Mouse (Mus musculus): ENCODE results near the gene Rdh9. TPM values are rescaled to one million over a fixed set of nuclear protein-coding genes. Genes with fewer than 3 reads are reported as not detected.
"Not testable (repeated sequence)": the region's sequence is repeated elsewhere in the genome, so short reads cannot be mapped to it uniquely, and the experiment has no call there.

Gene Rdh9
- polyA plus RNA-seq, 1 experiment from 2014 or later = 0.06 TPM

DNA sequence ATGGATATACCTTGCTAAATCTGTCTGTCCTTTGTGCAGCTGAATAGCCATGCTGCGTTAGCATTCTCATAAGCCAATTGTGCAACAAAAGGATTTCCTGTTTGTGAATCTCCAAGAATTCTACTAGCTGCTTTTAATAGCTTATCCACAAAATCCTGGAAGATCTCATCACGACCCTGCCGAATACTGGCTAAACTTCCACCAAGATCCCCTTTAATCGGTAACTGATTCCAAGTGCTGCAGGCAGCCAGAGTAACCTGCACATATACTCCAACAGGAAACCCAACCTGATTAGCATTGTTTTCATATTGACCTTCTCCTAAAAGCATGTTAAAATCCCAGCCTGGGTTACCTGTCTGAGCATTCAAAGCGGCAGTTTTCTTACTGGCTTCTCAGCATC is 59.1 kb downstream of the Rdh9 start:
- no peak overlapping the region for H3K4me3 ChIP-seq
- H3K4me1 ChIP-seq = no peaks in the 10 kb centered on the region
- no peak for DNase-seq (ENCODE audit: low spot score)
- WGBS = 88% methylated on average over 5 of the region's 5 CpGs
- no peak overlapping the region for H3K27ac ChIP-seq
- H3K9me3 ChIP-seq (replicated peaks) = no peaks in the 10 kb centered on the region
- H3K36me3 ChIP-seq = no peaks in the 10 kb centered on the region
- H3K27me3 ChIP-seq (ENCODE audit: low read depth, poor library complexity, severe bottlenecking) = no peaks in the 10 kb centered on the region

DNA sequence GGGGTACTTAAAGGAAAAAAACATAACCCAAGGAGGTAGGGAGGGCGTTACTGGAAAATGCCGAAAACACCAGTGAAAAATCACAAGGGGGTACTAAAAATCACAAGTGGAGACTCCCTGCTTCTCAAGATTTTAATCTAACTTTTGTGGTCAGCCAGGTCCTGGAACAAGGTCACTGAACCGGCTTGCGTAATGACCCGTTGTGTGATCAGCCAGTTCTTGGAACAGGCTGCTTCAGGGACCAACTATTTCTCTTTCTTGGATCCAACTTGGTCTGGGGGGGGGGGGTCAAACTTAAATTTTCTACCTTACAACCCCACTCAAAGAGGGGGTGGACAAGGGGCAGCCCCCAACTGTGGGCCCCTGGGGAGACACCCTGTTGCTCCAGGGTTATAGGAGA is 61.6 kb downstream of the Rdh9 start:
- H3K36me3 ChIP-seq; DNase-seq (ENCODE audit: low spot score); H3K4me3 ChIP-seq; H3K9me3 ChIP-seq (replicated peaks); H3K27ac ChIP-seq; H3K4me1 ChIP-seq; H3K27me3 ChIP-seq (ENCODE audit: low read depth, poor library complexity, severe bottlenecking): not testable (repeated sequence)
- 92% methylated on average over 5 of the region's 5 CpGs for WGBS

GRCm38 (mm10) chr10:127838539-127838938 is 62.4 kb downstream of the Rdh9 start:
- Histone ChIP-seq H3K27ac (no peak overlapping the region), H3K4me1 (no peaks in the 10 kb centered on the region), H3K4me3 (no peak overlapping the region), H3K27me3 (ENCODE audit: low read depth, poor library complexity, severe bottlenecking) (no peaks in the 10 kb centered on the region), H3K9me3 (replicated peaks) (no peaks in the 10 kb centered on the region), H3K36me3 (no peaks in the 10 kb centered on the region)
- DNase-seq (ENCODE audit: low spot score) = no peak
- WGBS = 85% methylated on average over 2 of the region's 2 CpGs

- Histone ChIP-seq H3K36me3 (no peaks in the 10 kb centered on the region), H3K4me3 (no peak overlapping the region), H3K27ac (no peak overlapping the region), H3K4me1 (no peaks in the 10 kb centered on the region), H3K9me3 (replicated peaks) (no peaks in the 10 kb centered on the region), H3K27me3 (ENCODE audit: low read depth, poor library complexity, severe bottlenecking) (no peaks in the 10 kb centered on the region)
- WGBS = 75% methylated on average over 2 of the region's 2 CpGs
- DNase-seq (ENCODE audit: low spot score) = no peak
Observed at GRCm38 (mm10) chr10:127840776-127841175, 64.6 kb downstream of the Rdh9 start.

Other genes with a start within 250 kb of the Rdh9 start
- 0.54 and 1.0 TPM in 2 replicates for gene Nxph4, start 241.8 kb upstream of the Rdh9 start, polyA plus RNA-seq (2016; fragmentation: Nextera tagmentation; extraction: Ambion mirVana)
- 48.6 and 67.8 TPM in 2 replicates for gene Lrp1, start 155.2 kb upstream of the Rdh9 start, polyA plus RNA-seq (2016; fragmentation: Nextera tagmentation; extraction: Ambion mirVana)
- gene Stat6, start 133.4 kb upstream of the Rdh9 start, polyA plus RNA-seq (2016; fragmentation: Nextera tagmentation; extraction: Ambion mirVana) = 8.4 and 9.7 TPM in 2 replicates
- gene Nemp1, start 109.5 kb upstream of the Rdh9 start, polyA plus RNA-seq (2016; fragmentation: Nextera tagmentation; extraction: Ambion mirVana) = 11.9 and 12.3 TPM in 2 replicates
- 13.1 and 17.4 TPM in 2 replicates for gene Nab2, start 107.8 kb upstream of the Rdh9 start, polyA plus RNA-seq (2016; fragmentation: Nextera tagmentation; extraction: Ambion mirVana)
- 0.49 and 0.78 TPM in 2 replicates for gene Myo1a, start 71.2 kb upstream of the Rdh9 start, polyA plus RNA-seq (2016; fragmentation: Nextera tagmentation; extraction: Ambion mirVana)
- 2.1 and 2.8 TPM in 2 replicates for gene Tac2, start 51.9 kb upstream of the Rdh9 start, polyA plus RNA-seq (2016; fragmentation: Nextera tagmentation; extraction: Ambion mirVana)
- 5.1 and 5.5 TPM in 2 replicates for gene Zbtb39, start 36.8 kb upstream of the Rdh9 start, polyA plus RNA-seq (2016; fragmentation: Nextera tagmentation; extraction: Ambion mirVana)
- gene Gpr182, start 24.7 kb upstream of the Rdh9 start, polyA plus RNA-seq (2016; fragmentation: Nextera tagmentation; extraction: Ambion mirVana) = 0.50 and 0.51 TPM in 2 replicates
- gene Rdh1, start 16.7 kb upstream of the Rdh9 start, polyA plus RNA-seq (2016; fragmentation: Nextera tagmentation; extraction: Ambion mirVana) = not detected in 2 replicates
- gene Rdh16f1, start 16.6 kb upstream of the Rdh9 start, polyA plus RNA-seq (2016; fragmentation: Nextera tagmentation; extraction: Ambion mirVana) = not detected in 2 replicates
- gene Rdh16, start 24.8 kb downstream of the Rdh9 start, polyA plus RNA-seq (2016; fragmentation: Nextera tagmentation; extraction: Ambion mirVana) = not detected in 2 replicates
- gene Rdh19, start 73.5 kb downstream of the Rdh9 start, polyA plus RNA-seq (2016; fragmentation: Nextera tagmentation; extraction: Ambion mirVana) = not detected in 2 replicates
- not detected in 2 replicates for gene Rdh16f2, start 90.1 kb downstream of the Rdh9 start, polyA plus RNA-seq (2016; fragmentation: Nextera tagmentation; extraction: Ambion mirVana)
- gene Rdh7, start 112.4 kb downstream of the Rdh9 start, polyA plus RNA-seq (2016; fragmentation: Nextera tagmentation; extraction: Ambion mirVana) = not detected in 2 replicates
- gene Sdr9c7, start 122.1 kb downstream of the Rdh9 start, polyA plus RNA-seq (2016; fragmentation: Nextera tagmentation; extraction: Ambion mirVana) = not detected in 2 replicates
- gene Hsd17b6, start 231.2 kb downstream of the Rdh9 start, polyA plus RNA-seq (2016; fragmentation: Nextera tagmentation; extraction: Ambion mirVana) = not detected in 2 replicates
- 99.0 and 109 TPM in 2 replicates for gene Prim1, start 238.8 kb downstream of the Rdh9 start, polyA plus RNA-seq (2016; fragmentation: Nextera tagmentation; extraction: Ambion mirVana)

All from limb, embryonic 10.5 days (tissue).